Mouse (Mus musculus) hindbrain, embryonic 15.5 days (tissue): Measurements from ENCODE around the gene Fam25c. TPM values are rescaled to one million over a fixed set of nuclear protein-coding genes. Genes with fewer than 3 reads are reported as not detected.

Source experiments
- ATAC-seq: fragments of 200-750 bp; cut with Nextera tagmentation; 2 replicates; pipeline ENCODE4 v1.8.0; 2017; ENCODE audit warnings: low read depth, moderate number of reproducible peaks, moderate TSS enrichment; ENCODE audit not compliant: low FRiP score
- H3K27ac ChIP-seq: fragments of 300-500 bp; sonication (generic); replicated peaks from 2 replicates; pipeline ENCODE4 v1.5.1; 2015; ENCODE audit warnings: mild to moderate bottlenecking, inconsistent platforms
- H3K27me3 ChIP-seq: fragments of 300-500 bp; sonication (generic); 2 replicates; pipeline ENCODE4 v1.6.1; 2015; ENCODE audit warnings: control low read depth, inconsistent platforms
- H3K36me3 ChIP-seq: fragments of 300-500 bp; sonication (generic); 2 replicates; pipeline ENCODE4 v1.6.1; 2015; ENCODE audit warnings: control low read depth, inconsistent platforms
- H3K4me1 ChIP-seq: fragments of 300-500 bp; sonication (generic); replicated peaks from 2 replicates; pipeline ENCODE4 v1.6.1; 2015; ENCODE audit warnings: control low read depth, inconsistent platforms
- H3K4me2 ChIP-seq: fragments of 300-500 bp; sonication (generic); 2 replicates; pipeline ENCODE4 v1.6.1; 2015; ENCODE audit warnings: moderate library complexity, mild to moderate bottlenecking, inconsistent platforms
- H3K4me3 ChIP-seq: fragments of 300-500 bp; sonication (generic); 2 replicates; pipeline ENCODE4 v1.5.1; 2015; ENCODE audit warnings: mild to moderate bottlenecking, inconsistent platforms
- H3K9ac ChIP-seq: fragments of 300-500 bp; sonication (generic); 2 replicates; pipeline ENCODE4 v1.6.1; 2015; ENCODE audit warnings: inconsistent platforms
- H3K9me3 ChIP-seq: fragments of 300-500 bp; sonication (generic); 2 replicates; pipeline ENCODE4 v1.6.1; 2016; ENCODE audit warnings: control low read depth, inconsistent platforms
- WGBS: fragments of 180-500 bp; shearing (Covaris S2); methylation state at CpG from one replicate; pipeline ENCODE4 v1.1.7; 2015; 5-methylcytosine and 5-hydroxymethylcytosine counted together
- polyA plus RNA-seq: library from polyadenylated mRNA; unstranded; fragments of >200 nt; fragmentation: Nextera tagmentation; extraction: Ambion mirVana; gene quantifications from 2 replicates; pipeline ENCODE4 v1.2.1, GENCODE M21; 2015

Fam25c gene
- polyA plus RNA-seq, 1 experiment from 2014 or later: not detected

DNA sequence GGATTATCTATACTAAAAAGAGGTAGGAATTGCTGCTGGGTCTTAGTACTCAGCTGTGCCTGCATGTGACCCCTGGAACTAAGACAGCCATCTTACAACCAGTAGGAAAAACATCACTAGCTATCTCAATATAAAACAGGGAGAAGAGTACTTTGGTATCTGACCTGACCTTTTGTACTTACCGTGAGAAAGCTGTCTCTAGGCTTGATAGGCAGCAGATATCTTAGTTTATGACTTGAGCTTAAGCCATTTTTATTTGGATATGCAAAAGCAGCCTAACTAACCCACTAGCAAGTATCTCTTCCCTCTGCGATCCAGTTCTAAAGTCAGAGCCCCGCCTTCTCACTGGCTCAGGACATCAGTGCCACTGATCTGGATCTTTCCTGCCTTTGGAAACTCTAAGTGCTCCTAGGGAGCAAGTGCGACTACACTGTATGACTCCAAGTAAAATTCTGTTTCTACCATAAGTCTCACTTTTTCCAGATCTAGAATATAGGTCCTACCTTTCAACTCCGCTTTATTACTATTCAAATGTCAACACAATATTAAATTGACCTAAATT lies 52.5 kb downstream of the Fam25c start:
- H3K27ac ChIP-seq: no peak overlapping the region
- WGBS: 86% methylated on average over 5 of the region's 5 CpGs
- no peaks in the 10 kb centered on the region for H3K4me1 ChIP-seq
- no peaks in the 10 kb centered on the region for H3K36me3 ChIP-seq
- ATAC-seq: no peak
- H3K9ac ChIP-seq: no peak overlapping the region
- H3K4me2 ChIP-seq: no peak overlapping the region
- H3K9me3 ChIP-seq: no peaks in the 10 kb centered on the region
- no peaks in the 10 kb centered on the region for H3K27me3 ChIP-seq
- no peak overlapping the region for H3K4me3 ChIP-seq

Other genes with a start within 250 kb of the Fam25c start
- 0.13 and 0.22 TPM in 2 replicates for gene Npy4r, start 202.9 kb downstream of the Fam25c start, polyA plus RNA-seq
- gene Gprin2, start 153.8 kb downstream of the Fam25c start, polyA plus RNA-seq: 6.1 and 6.2 TPM in 2 replicates
- gene Syt15, start 135.8 kb downstream of the Fam25c start, polyA plus RNA-seq: 0.83 and 1.0 TPM in 2 replicates
- 5.9 and 7.1 TPM in 2 replicates for gene Shld2, start 44.9 kb downstream of the Fam25c start, polyA plus RNA-seq
- 114 and 116 TPM in 2 replicates for gene Glud1, start 44.7 kb downstream of the Fam25c start, polyA plus RNA-seq
- 170 and 223 TPM in 2 replicates for gene Sncg, start 19.4 kb upstream of the Fam25c start, polyA plus RNA-seq
- 4.1 and 5.3 TPM in 2 replicates for gene Mmrn2, start 20.0 kb upstream of the Fam25c start, polyA plus RNA-seq
- 20.7 and 21.4 TPM in 2 replicates for gene Bmpr1a, start 147.9 kb upstream of the Fam25c start, polyA plus RNA-seq
- gene 9230112D13Rik, start 167.4 kb upstream of the Fam25c start, polyA plus RNA-seq: not detected in 2 replicates
- 0.64 and 0.87 TPM in 2 replicates for gene Ldb3, start 233.2 kb upstream of the Fam25c start, polyA plus RNA-seq
- not detected in 2 replicates for gene Opn4, start 244.7 kb upstream of the Fam25c start, polyA plus RNA-seq